Mouse (Mus musculus): ENCODE data around the gene Cnrip1. TPM values are rescaled to one million over a fixed set of nuclear protein-coding genes. Genes with fewer than 3 reads are reported as not detected.

Gene Cnrip1
- polyA plus RNA-seq, 1 experiment: 9.0 TPM

GRCm38 (mm10) chr11:17107359-17107758 lies 56.0 kb downstream of the Cnrip1 start:
- DNase-seq (ENCODE audit: low read depth): no peak

GRCm38 (mm10) chr11:17112419-17113090 lies 61.2 kb downstream of the Cnrip1 start:
- DNase-seq (ENCODE audit: low read depth): no peak

GRCm38 (mm10) chr11:17126418-17126817 lies 75.0 kb downstream of the Cnrip1 start:
- no peak for DNase-seq (ENCODE audit: low read depth)

Other genes with a start within 250 kb of the Cnrip1 start
- 0.20 TPM in 2 replicates for gene Fbxo48, start 100.2 kb upstream of the Cnrip1 start, polyA plus RNA-seq (2012; rRNA removed)
- gene Plek, start 795 bp downstream of the Cnrip1 start, polyA plus RNA-seq (2012; rRNA removed): 1.5 and 2.2 TPM in 2 replicates
- 38.8 and 51.7 TPM in 2 replicates for gene Ppp3r1, start 107.7 kb downstream of the Cnrip1 start, polyA plus RNA-seq (2012; rRNA removed)
- gene Wdr92, start 130.5 kb downstream of the Cnrip1 start, polyA plus RNA-seq (2012; rRNA removed): 7.7 and 8.2 TPM in 2 replicates
- gene Pno1, start 160.0 kb downstream of the Cnrip1 start, polyA plus RNA-seq (2012; rRNA removed): 7.1 and 8.0 TPM in 2 replicates
- gene C1d, start 206.0 kb downstream of the Cnrip1 start, polyA plus RNA-seq (2012; rRNA removed): 12.0 and 13.9 TPM in 2 replicates